Mouse (Mus musculus) CH12.LX (cell line): Measurements from ENCODE around the gene Eif3l. TPM values are rescaled to one million over a fixed set of nuclear protein-coding genes. Genes with fewer than 3 reads are reported as not detected.

Source experiments
- DNase-seq: peaks from one replicate; pipeline ENCODE4 v3.0.0-alpha.2; 2013; ENCODE audit errors: extremely low read depth
- H3K27ac ChIP-seq: 2 replicates; pipeline ENCODE4 v1.5.1; 2012; ENCODE audit warnings: low read depth, mild to moderate bottlenecking, control low read depth, moderate library complexity; ENCODE audit not compliant: insufficient read depth
- H3K27me3 ChIP-seq: replicated peaks from 2 replicates; pipeline ENCODE3; 2012; ENCODE audit warnings: inconsistent platforms
- H3K36me3 ChIP-seq, 2 experiments: replicated peaks in 1 of 2; 2 replicates each; pipeline versions ENCODE3 to v1.6.1; 2012; ENCODE audit warnings: inconsistent platforms in 1 of 2, low read length in 1 of 2, mild to moderate bottlenecking in 1 of 2, mixed read lengths in 1 of 2, moderate library complexity in 1 of 2; ENCODE audit not compliant: control insufficient read depth in 1 of 2, insufficient read depth in 1 of 2
- H3K4me1 ChIP-seq, 2 experiments: 2 replicates each; pipeline ENCODE4 v1.6.1; 2012; ENCODE audit warnings: inconsistent platforms in 1 of 2, moderate library complexity in 1 of 2; ENCODE audit not compliant: insufficient read depth in 2 of 2, control insufficient read depth in 1 of 2
- H3K4me2 ChIP-seq: 2 replicates; pipeline ENCODE4 v1.6.1; 2012; ENCODE audit warnings: low read depth, mild to moderate bottlenecking, control low read depth; ENCODE audit not compliant: poor library complexity, insufficient read depth, severe bottlenecking
- H3K4me3 ChIP-seq, 3 experiments: fragments of 150-350 bp in 1 of 3; sonication (generic) in 1 of 3; replicated peaks in 1 of 3; 2 replicates each; pipeline versions ENCODE3 to v1.5.1; 2011 to 2012; ENCODE audit warnings: low read depth in 2 of 3, low read length in 2 of 3, mild to moderate bottlenecking in 2 of 3, moderate library complexity in 2 of 3, control low read depth in 1 of 3, improper control_type of control experiment in 1 of 3, inconsistent platforms in 1 of 3, mixed read lengths in 1 of 3; ENCODE audit not compliant: poor library complexity in 1 of 3
- H3K79me2 ChIP-seq: replicated peaks from 2 replicates; pipeline ENCODE4 v1.6.1; 2012; ENCODE audit warnings: mild to moderate bottlenecking, moderate library complexity; ENCODE audit not compliant: control insufficient read depth, poor library complexity, insufficient read depth, severe bottlenecking; ENCODE audit errors: extremely low read depth
- H3K9ac ChIP-seq: 2 replicates; pipeline ENCODE4 v1.6.1; 2012; ENCODE audit warnings: low read depth, mild to moderate bottlenecking, control low read depth, moderate library complexity; ENCODE audit not compliant: insufficient read depth
- H3K9me3 ChIP-seq: replicated peaks from 2 replicates; pipeline ENCODE3; 2012; ENCODE audit warnings: low read length, inconsistent platforms, mixed read lengths
- BHLHE40 ChIP-seq: IDR thresholded peaks from 2 replicates; pipeline ENCODE4 v1.6.1; 2011; ENCODE audit warnings: mild to moderate bottlenecking, low read depth, low read length, improper control_type of control experiment
- CHD2 ChIP-seq: IDR thresholded peaks from 2 replicates; pipeline ENCODE4 v1.6.1; 2011; ENCODE audit warnings: low read length, improper control_type of control experiment
- CTCF ChIP-seq, 2 experiments: IDR thresholded peaks in 1 of 2; conservative IDR thresholded peaks in 1 of 2; 2 replicates each; pipeline ENCODE4 v1.5.1; 2011 to 2012; ENCODE audit warnings: low read depth in 2 of 2, low read length in 2 of 2, improper control_type of control experiment in 1 of 2, inconsistent platforms in 1 of 2, mild to moderate bottlenecking in 1 of 2, moderate library complexity in 1 of 2
- E2F4 ChIP-seq: IDR thresholded peaks from 2 replicates; pipeline ENCODE4 v1.6.1; 2011; ENCODE audit warnings: low read depth, low read length, improper control_type of control experiment; ENCODE audit not compliant: insufficient replicate concordance
- ELF1 ChIP-seq: IDR thresholded peaks from 2 replicates; pipeline ENCODE4 v1.6.1; 2014; ENCODE audit warnings: low read depth, mild to moderate bottlenecking, inconsistent platforms, low read length, improper control_type of control experiment
- ETS1 ChIP-seq: conservative IDR thresholded peaks from 2 replicates; pipeline ENCODE4 v1.6.1; 2012; ENCODE audit warnings: low read depth, mild to moderate bottlenecking, inconsistent platforms, low read length, improper control_type of control experiment, moderate library complexity
- HCFC1 ChIP-seq: IDR thresholded peaks from 2 replicates; pipeline ENCODE4 v1.6.1; 2012; ENCODE audit warnings: low read depth, mild to moderate bottlenecking, inconsistent platforms, low read length, improper control_type of control experiment
- IRF4 ChIP-seq: IDR thresholded peaks from 2 replicates; pipeline ENCODE4 v1.6.1; 2014; ENCODE audit warnings: low read depth, mild to moderate bottlenecking, inconsistent platforms, low read length, improper control_type of control experiment
- JUN ChIP-seq: IDR thresholded peaks from 2 replicates; pipeline ENCODE4 v1.6.1; 2011; ENCODE audit warnings: low read depth, mild to moderate bottlenecking, low read length, improper control_type of control experiment, moderate library complexity; ENCODE audit not compliant: insufficient read depth
- JUND ChIP-seq: conservative IDR thresholded peaks from 2 replicates; pipeline ENCODE4 v1.6.1; 2011; ENCODE audit warnings: low read depth, low read length, improper control_type of control experiment
- KAT2A ChIP-seq: IDR thresholded peaks from 2 replicates; pipeline ENCODE4 v1.6.1; 2012; ENCODE audit warnings: low read length, improper control_type of control experiment, inconsistent platforms; ENCODE audit not compliant: insufficient replicate concordance
- MAX ChIP-seq: IDR thresholded peaks from 2 replicates; pipeline ENCODE4 v1.6.1; 2011; ENCODE audit warnings: low read length, improper control_type of control experiment
- MEF2A ChIP-seq: IDR thresholded peaks from 2 replicates; pipeline ENCODE4 v1.6.1; 2014; ENCODE audit warnings: low read depth, mild to moderate bottlenecking, inconsistent platforms, low read length, improper control_type of control experiment, borderline replicate concordance
- MYC ChIP-seq: IDR thresholded peaks from 2 replicates; pipeline ENCODE4 v1.6.1; 2011; ENCODE audit warnings: low read depth, mild to moderate bottlenecking, improper control_type of control experiment, low read length
- NELFE ChIP-seq: IDR thresholded peaks from 2 replicates; pipeline ENCODE4 v1.6.1; 2011; ENCODE audit warnings: low read depth, low read length, improper control_type of control experiment
- PAX5 ChIP-seq: IDR thresholded peaks from 2 replicates; pipeline ENCODE4 v1.6.1; 2012; ENCODE audit warnings: low read length, inconsistent platforms, mixed read lengths
- POLR2AphosphoS2 ChIP-seq: IDR thresholded peaks from 2 replicates; pipeline ENCODE4 v1.6.1; 2011; ENCODE audit warnings: low read depth, low read length, improper control_type of control experiment
- SMC3 ChIP-seq: IDR thresholded peaks from 2 replicates; pipeline ENCODE4 v1.6.1; 2011; ENCODE audit warnings: low read depth, low read length, improper control_type of control experiment
- TBP ChIP-seq: conservative IDR thresholded peaks from 2 replicates; pipeline ENCODE4 v1.6.1; 2011; ENCODE audit warnings: low read depth, low read length, improper control_type of control experiment
- ZC3H11A ChIP-seq: IDR thresholded peaks from 2 replicates; pipeline ENCODE4 v1.6.1; 2012; ENCODE audit warnings: low read depth, mild to moderate bottlenecking, inconsistent platforms, low read length, improper control_type of control experiment
- ZNF384 ChIP-seq: IDR thresholded peaks from 2 replicates; pipeline ENCODE4 v1.6.1; 2012; ENCODE audit warnings: low read depth, low read length, improper control_type of control experiment, inconsistent platforms
- dilution Hi-C: fragments of 300-500 bp; cut with MboI; formaldehyde crosslinking; loops from 2 replicates; pipeline ENCODE4 v1.14.3; 2020; ENCODE audit warnings: low sequenced_read_pairs; ENCODE audit not compliant: extremely low pct_unique_long_range_greater_than_20kb, extremely low pct_ligation_motif_present
- in situ Hi-C: fragments of 300-500 bp; cut with MboI; formaldehyde crosslinking; loops from 3 replicates; pipeline ENCODE4 v1.14.3; 2019; ENCODE audit warnings: low sequenced_read_pairs, low pct_ligation_motif_present, low pct_unique_long_range_greater_than_20kb, mixed read lengths
- polyA plus RNA-seq: library from polyadenylated mRNA; unstranded; fragments of >175 nt; gene quantifications from 2 replicates; pipeline ENCODE4 v1.2.1, GENCODE M21; 2012; ENCODE audit warnings: low read depth; ENCODE audit not compliant: insufficient read length
- total RNA-seq, 2 experiments: library from RNA; depleted of rRNA; stranded (reverse); fragments of 300-350 nt in 1 of 2; fragments of >200 nt in 1 of 2; gene quantifications; 2 replicates each; pipeline ENCODE4 v1.2.3; 2012 to 2014

Gene Eif3l
- total and polyA plus RNA-seq, 3 experiments, result 303 to 379 (median 323) TPM

GRCm38 (mm10) chr15:79101531-79101930, 26.6 kb downstream of the Eif3l start:
- no peaks in the 10 kb centered on the region for H3K79me2 ChIP-seq
- in situ Hi-C loops, result no loop called here
- no peak overlapping the region for H3K9ac ChIP-seq
- no peak overlapping the region for H3K4me3 ChIP-seq
- H3K27ac ChIP-seq, result no peak overlapping the region
- no peak for DNase-seq
- H3K36me3 ChIP-seq, result peaks cover 0 to 5% of the 10 kb centered on the region in 2 experiments
- H3K4me1 ChIP-seq, result 0 out of 4 replicates have a peak, but pooled peaks cover 0 to 2% of the 10 kb centered on the region in 2 experiments
- H3K27me3 ChIP-seq, result no peaks in the 10 kb centered on the region
- H3K4me2 ChIP-seq, result no peak overlapping the region
- no peaks in the 10 kb centered on the region for H3K9me3 ChIP-seq
- dilution Hi-C loops, result no loop called here
- TF ChIP-seq NELFE (no peak), JUND (no peak), MEF2A (no peak), TBP (no peak), JUN (no peak), KAT2A (no peak), ELF1 (no peak), IRF4 (no peak), MYC (no peak), SMC3 (no peak), HCFC1 (no peak), ZC3H11A (no peak), PAX5 (no peak), MAX (no peak), ETS1 (no peak), BHLHE40 (no peak), CTCF (conservative IDR thresholded peaks at IDR 0.05 in 1 of 2, IDR thresholded peaks at IDR 0.05 in 1 of 2; ENCODE audit: low read depth in 2 of 2, low read length in 2 of 2) (no peak), POLR2AphosphoS2 (no peak)

GRCm38 (mm10) chr15:79103264-79103663, 28.3 kb downstream of the Eif3l start:
- H3K9ac ChIP-seq, result no peak overlapping the region
- H3K27ac ChIP-seq, result no peak overlapping the region
- TF ChIP-seq ZNF384, result no peak
- no peak for TF ChIP-seq E2F4
- TF ChIP-seq ELF1, result no peak
- no peak for TF ChIP-seq MEF2A
- TF ChIP-seq CHD2, result no peak
- no peak for TF ChIP-seq JUN
- TF ChIP-seq ZC3H11A, result no peak
- no peak overlapping the region for H3K4me3 ChIP-seq
- dilution Hi-C loops, result no loop called here
- no peak for DNase-seq
- H3K79me2 ChIP-seq, result no peaks in the 10 kb centered on the region
- in situ Hi-C loops, result no loop called here
- H3K9me3 ChIP-seq, result no peaks in the 10 kb centered on the region
- no peaks in the 10 kb centered on the region for H3K36me3 ChIP-seq
- H3K4me2 ChIP-seq, result no peak overlapping the region
- H3K27me3 ChIP-seq, result no peaks in the 10 kb centered on the region
- peaks cover 1 to 2% of the 10 kb centered on the region in 2 experiments; a peak in 2 of 4 replicates for H3K4me1 ChIP-seq
